Mouse (Mus musculus) limb, embryonic 13.5 days (tissue): Measurements from ENCODE around the gene Gm10401. TPM values are rescaled to one million over a fixed set of nuclear protein-coding genes. Genes with fewer than 3 reads are reported as not detected.
"Not testable (repeated sequence)": the region's sequence is repeated elsewhere in the genome, so short reads cannot be mapped to it uniquely, and the experiment has no call there.

ENCODE experiments used
- ATAC-seq: fragments of 200-750 bp; cut with Nextera tagmentation; 2 replicates; pipeline ENCODE4 v1.8.0; 2017; ENCODE audit warnings: low read depth, moderate number of reproducible peaks, moderate TSS enrichment; ENCODE audit not compliant: low FRiP score
- H3K27ac ChIP-seq: fragments of 300-500 bp; sonication (generic); 2 replicates; pipeline ENCODE4 v1.5.1; 2015; ENCODE audit warnings: inconsistent platforms, mild to moderate bottlenecking, moderate library complexity
- H3K27me3 ChIP-seq: fragments of 300-500 bp; sonication (generic); 2 replicates; pipeline ENCODE4 v1.6.1; 2015; ENCODE audit warnings: mild to moderate bottlenecking, inconsistent platforms
- H3K36me3 ChIP-seq: fragments of 300-500 bp; sonication (generic); 2 replicates; pipeline ENCODE4 v1.6.1; 2015; ENCODE audit warnings: inconsistent platforms, mild to moderate bottlenecking, moderate library complexity
- H3K4me1 ChIP-seq: fragments of 300-500 bp; sonication (generic); 2 replicates; pipeline ENCODE4 v1.6.1; 2015; ENCODE audit warnings: inconsistent platforms
- H3K4me2 ChIP-seq: fragments of 300-500 bp; sonication (generic); replicated peaks from 2 replicates; pipeline ENCODE4 v1.6.1; 2015; ENCODE audit warnings: inconsistent platforms, mild to moderate bottlenecking, moderate library complexity
- H3K4me3 ChIP-seq: fragments of 300-500 bp; sonication (generic); 2 replicates; pipeline ENCODE4 v1.5.1; 2015; ENCODE audit warnings: moderate library complexity, mild to moderate bottlenecking, inconsistent platforms
- H3K9ac ChIP-seq: fragments of 300-500 bp; sonication (generic); 2 replicates; pipeline ENCODE4 v1.6.1; 2015; ENCODE audit warnings: mild to moderate bottlenecking, inconsistent platforms
- H3K9me3 ChIP-seq: fragments of 300-500 bp; sonication (generic); 2 replicates; pipeline ENCODE4 v1.6.1; 2016; ENCODE audit warnings: inconsistent platforms
- WGBS: fragments of 180-500 bp; shearing (Covaris S2); methylation state at CpG from one replicate; pipeline ENCODE4 v1.1.7; 2015; 5-methylcytosine and 5-hydroxymethylcytosine counted together
- polyA plus RNA-seq: library from polyadenylated mRNA; unstranded; fragments of >200 nt; fragmentation: Nextera tagmentation; extraction: Ambion mirVana; gene quantifications from 2 replicates; pipeline ENCODE4 v1.2.1, GENCODE M21; 2015

The Gm10401 gene
- polyA plus RNA-seq, 1 experiment from 2014 or later, result 43.3 TPM

DNA sequence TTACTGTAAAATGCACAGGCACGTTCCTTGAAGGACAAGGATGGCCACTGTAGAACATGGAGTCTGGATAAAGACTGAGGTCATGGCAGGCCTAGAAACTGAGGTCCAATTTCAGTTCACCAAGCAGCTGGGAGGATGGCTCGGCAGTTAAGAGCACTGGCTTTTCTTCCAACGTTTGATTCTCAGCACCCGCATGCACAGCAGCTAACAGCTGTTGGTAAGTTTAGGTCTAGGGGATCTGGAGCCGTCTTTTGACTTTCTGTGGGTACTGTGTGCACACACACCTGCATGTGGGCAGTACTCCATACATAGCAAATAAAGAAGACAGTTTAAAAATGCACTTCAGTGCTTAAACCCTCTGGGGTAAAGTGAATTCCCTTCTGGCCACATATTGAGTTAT lies 16.5 kb downstream of the Gm10401 start:
- H3K4me1 ChIP-seq, result no peaks in the 10 kb centered on the region
- H3K36me3 ChIP-seq, result peaks cover 51% of the 10 kb centered on the region
- no peak overlapping the region for H3K4me3 ChIP-seq
- 82% methylated on average over 5 of the region's 5 CpGs for WGBS
- no peaks in the 10 kb centered on the region for H3K27me3 ChIP-seq
- no peak for ATAC-seq
- H3K9me3 ChIP-seq, result no peaks in the 10 kb centered on the region
- H3K9ac ChIP-seq, result no peak overlapping the region
- no peak overlapping the region for H3K27ac ChIP-seq
- H3K4me2 ChIP-seq, result no peak overlapping the region

DNA sequence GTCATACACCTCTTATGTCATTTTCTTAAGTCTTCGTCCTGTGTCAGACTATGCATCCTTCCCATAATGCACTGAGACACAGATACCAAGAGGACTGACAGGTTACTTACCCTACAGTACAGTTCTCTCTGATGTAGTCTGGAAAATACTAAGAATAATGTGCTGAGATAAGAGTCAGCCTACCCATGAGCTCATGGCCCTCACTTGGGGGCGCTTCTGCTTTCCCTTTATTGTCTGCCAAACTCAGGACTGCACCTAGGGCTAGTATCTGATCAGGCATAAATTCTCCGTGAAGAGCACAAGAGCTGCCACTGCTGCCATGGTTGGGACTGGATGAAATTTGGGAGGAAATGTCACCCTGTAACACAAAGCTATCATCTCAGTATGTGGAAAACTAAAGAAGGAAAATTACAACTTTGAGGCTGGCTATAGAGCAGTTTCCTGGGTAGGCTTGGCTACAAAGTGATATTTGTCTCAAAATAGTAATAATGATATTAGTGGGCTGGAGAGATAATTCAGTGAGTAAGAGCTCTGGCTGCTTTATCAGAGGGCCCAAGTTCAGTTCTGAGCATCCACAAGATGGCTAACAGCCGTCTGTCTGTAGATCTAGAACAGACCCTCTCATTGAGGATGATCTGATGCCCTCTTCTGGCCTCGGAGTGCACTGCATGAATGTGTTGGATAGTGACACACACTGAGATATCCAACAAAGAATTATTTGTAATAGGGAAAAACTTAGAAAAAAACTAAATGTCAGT lies 21.8 kb downstream of the Gm10401 start:
- peaks cover 20% of the 10 kb centered on the region for H3K4me1 ChIP-seq
- ATAC-seq, result no peak
- H3K4me2 ChIP-seq, result no peak overlapping the region
- H3K36me3 ChIP-seq, result peaks cover 22% of the 10 kb centered on the region
- WGBS, result 60% methylated on average over 5 of the region's 5 CpGs
- H3K9ac ChIP-seq, result no peak overlapping the region
- no peak overlapping the region for H3K27ac ChIP-seq
- H3K9me3 ChIP-seq, result no peaks in the 10 kb centered on the region
- no peak overlapping the region for H3K4me3 ChIP-seq
- no peaks in the 10 kb centered on the region for H3K27me3 ChIP-seq

DNA sequence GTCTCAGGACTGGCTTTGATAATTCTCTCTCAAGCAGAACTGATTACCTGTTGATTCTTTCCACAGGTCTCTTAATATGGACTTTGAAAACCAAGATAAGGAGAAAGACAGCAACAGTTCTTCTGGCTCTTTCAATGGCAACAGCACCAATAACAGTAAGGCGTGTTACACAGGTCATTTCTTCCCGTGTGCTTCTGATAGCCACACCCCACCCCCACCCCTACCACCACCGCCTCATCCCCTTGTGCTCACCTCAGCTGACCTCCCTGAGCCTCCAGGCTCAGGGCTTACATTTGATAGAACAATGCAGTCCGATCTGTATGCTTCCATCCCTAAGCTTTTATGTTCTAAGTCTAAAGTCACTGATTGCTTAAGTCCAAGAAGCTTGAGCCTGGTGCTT lies 23.3 kb downstream of the Gm10401 start:
- WGBS, result 71% methylated on average over 4 of the region's 4 CpGs
- Histone ChIP-seq H3K4me1 (peaks cover 23% of the 10 kb centered on the region), H3K27ac (no peak overlapping the region), H3K4me3 (no peak overlapping the region), H3K27me3 (no peaks in the 10 kb centered on the region), H3K9me3 (no peaks in the 10 kb centered on the region), H3K36me3 (peaks cover 20% of the 10 kb centered on the region), H3K4me2 (no peak overlapping the region), H3K9ac (no peak overlapping the region)
- ATAC-seq, result no peak

DNA sequence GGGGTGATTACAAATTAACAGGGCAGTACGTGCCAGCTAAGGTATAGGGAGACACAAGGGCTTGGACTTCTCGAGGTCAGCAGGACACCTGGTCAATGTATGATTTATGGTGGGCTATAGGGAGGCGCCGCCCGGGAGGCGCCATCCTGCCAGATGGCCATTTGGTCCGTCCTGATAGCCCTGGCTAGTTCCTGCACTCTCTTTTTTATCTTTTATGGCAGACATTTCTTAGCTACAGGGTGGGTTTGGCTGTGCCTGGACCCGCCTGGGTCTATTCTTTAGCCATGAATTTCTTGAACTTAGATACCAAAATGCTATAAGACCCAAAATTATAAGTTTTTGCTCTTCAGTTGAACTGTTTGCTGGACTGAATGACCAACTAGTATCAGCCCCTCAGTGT lies 24.8 kb downstream of the Gm10401 start:
- H3K27me3 ChIP-seq, H3K27ac ChIP-seq, H3K9me3 ChIP-seq, H3K4me2 ChIP-seq, H3K4me3 ChIP-seq, H3K9ac ChIP-seq, ATAC-seq: not testable (repeated sequence)
- 31% methylated on average over 8 of the region's 8 CpGs for whole genome bisulfite sequencing
- Histone ChIP-seq H3K4me1 (peaks cover 23% of the 10 kb centered on the region), H3K36me3 (peaks cover 20% of the 10 kb centered on the region)

DNA sequence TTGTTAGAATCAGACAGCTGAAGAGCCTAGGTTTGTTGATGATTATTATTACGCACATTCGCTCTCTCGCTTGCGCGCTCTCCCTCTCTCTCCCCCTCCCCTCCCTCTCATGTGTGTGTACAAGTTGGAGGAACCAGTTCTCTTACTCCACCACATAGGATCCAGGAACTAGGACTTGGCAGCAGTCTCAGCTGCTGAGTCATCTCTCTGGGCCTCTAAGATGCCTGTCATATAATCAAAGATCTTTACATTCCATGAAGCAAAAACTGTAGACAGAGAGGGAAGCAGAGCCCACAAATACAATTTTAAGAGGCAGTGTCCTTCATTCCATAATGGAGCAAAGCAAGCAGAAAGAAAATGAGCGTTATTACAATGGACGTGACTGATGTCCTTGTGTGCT lies 26.0 kb downstream of the Gm10401 start:
- Histone ChIP-seq H3K4me3 (no peak overlapping the region), H3K27ac (peak overlapping the region; percentile 48; the same call in 1 of the 2 replicates), H3K4me1 (peaks cover 23% of the 10 kb centered on the region), H3K4me2 (no peak overlapping the region), H3K9ac (no peak overlapping the region), H3K36me3 (peaks cover 20% of the 10 kb centered on the region), H3K9me3 (no peaks in the 10 kb centered on the region), H3K27me3 (no peaks in the 10 kb centered on the region)
- 87% methylated on average over 7 of the region's 7 CpGs for WGBS
- no peak for ATAC-seq

DNA sequence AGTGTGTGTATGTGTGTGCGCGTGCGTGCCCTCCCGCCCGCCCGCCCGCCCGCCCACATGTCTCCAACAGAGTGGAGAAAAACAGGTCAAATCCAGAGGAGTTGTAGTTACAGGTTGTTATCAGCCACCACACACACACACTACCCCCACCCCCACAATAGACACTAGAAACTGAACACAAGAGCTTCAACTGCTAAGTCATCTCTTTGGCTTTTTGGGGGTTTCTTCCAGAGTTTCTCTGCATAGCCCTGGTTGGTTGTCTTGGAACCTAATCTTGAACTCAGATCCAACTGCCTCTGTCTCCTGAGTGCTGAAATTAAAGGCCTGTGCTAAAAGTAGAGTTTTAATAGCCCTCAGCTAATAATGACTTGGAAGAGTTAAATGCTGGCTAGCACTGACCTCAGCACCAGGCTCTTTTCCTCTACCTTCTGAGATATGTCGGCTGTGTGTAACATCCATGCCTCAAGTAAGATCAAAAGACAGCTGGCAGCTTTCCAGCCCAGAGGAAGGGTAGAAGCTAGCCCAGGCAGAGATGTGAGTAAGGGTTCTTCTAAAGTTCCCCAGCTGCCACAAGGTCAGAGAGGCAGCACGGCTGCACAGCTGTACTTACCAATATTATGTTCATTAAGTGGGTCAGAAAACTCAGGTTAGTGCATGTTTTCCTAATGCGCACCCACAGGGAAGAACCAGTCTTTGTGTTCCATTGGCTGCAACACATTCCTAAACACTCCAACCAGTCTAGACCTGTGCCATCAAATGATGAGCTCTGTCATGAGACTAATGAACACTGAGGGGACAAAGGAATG lies 26.8 kb downstream of the Gm10401 start:
- Histone ChIP-seq H3K4me3 (no peak overlapping the region), H3K36me3 (peaks cover 19% of the 10 kb centered on the region), H3K9ac (no peak overlapping the region), H3K4me1 (peaks cover 23% of the 10 kb centered on the region), H3K4me2 (no peak overlapping the region), H3K27me3 (no peaks in the 10 kb centered on the region), H3K9me3 (no peaks in the 10 kb centered on the region), H3K27ac (peak overlapping the region; percentile 58; the same call in 1 of the 2 replicates)
- WGBS, result 84% methylated on average over 11 of the region's 11 CpGs
- no peak for ATAC-seq

DNA sequence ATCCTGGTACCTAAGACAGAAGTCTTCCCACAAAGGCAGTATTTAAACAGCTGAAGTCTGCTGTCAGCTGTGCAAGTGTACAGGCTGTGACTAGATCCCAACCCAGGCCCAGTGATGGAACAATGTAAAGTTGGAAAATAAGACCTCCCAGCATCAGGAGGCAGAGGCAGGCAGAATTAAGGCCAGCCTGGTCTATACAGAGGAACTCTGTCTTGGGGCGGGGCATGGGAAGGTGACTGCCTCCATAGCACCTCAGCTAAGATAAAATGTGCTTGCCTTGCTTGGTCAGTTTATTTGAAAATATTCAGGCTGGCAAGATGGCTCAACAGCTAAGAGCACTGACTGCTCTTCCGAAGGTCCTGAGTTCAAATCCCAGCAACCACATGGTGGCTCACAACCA lies 27.6 kb downstream of the Gm10401 start:
- Histone ChIP-seq H3K27me3 (no peaks in the 10 kb centered on the region), H3K4me2 (no peak overlapping the region), H3K9ac (no peak overlapping the region), H3K4me1 (peaks cover 23% of the 10 kb centered on the region), H3K36me3 (peaks cover 11% of the 10 kb centered on the region), H3K9me3 (no peaks in the 10 kb centered on the region), H3K4me3 (no peak overlapping the region), H3K27ac (peak overlapping the region; percentile 22; the same call in 1 of the 2 replicates)
- WGBS, result 93% methylated on average over 2 of the region's 2 CpGs
- ATAC-seq, result no peak

DNA sequence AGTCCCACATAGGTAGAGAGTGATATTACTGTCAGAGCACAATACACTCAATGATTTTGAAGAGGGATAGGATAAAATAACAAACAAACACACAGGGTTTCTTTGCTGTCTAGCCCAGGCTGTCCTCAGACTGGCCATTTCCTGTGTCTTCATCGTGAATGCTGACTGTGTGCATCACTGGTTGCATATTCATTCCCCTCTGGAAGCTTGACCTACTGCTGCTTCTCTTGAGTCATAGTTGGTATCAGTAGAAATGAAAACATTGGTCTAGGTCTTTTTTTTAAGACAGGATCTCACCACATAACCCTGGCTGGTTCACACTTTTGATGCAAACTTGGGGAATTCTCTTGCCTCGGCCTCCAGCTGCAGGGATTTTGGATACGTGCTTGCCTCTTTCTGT lies 28.5 kb downstream of the Gm10401 start:
- H3K27ac ChIP-seq, result no peak overlapping the region
- no peak for ATAC-seq
- H3K4me1 ChIP-seq, result peaks cover 23% of the 10 kb centered on the region
- H3K4me3 ChIP-seq, result no peak overlapping the region
- no peak overlapping the region for H3K4me2 ChIP-seq
- H3K36me3 ChIP-seq, result peaks cover 6% of the 10 kb centered on the region; the same call in 1 of the 2 replicates
- no peak overlapping the region for H3K9ac ChIP-seq
- 89% methylated on average over 3 of the region's 3 CpGs for WGBS
- H3K27me3 ChIP-seq, result no peaks in the 10 kb centered on the region
- no peaks in the 10 kb centered on the region for H3K9me3 ChIP-seq

DNA sequence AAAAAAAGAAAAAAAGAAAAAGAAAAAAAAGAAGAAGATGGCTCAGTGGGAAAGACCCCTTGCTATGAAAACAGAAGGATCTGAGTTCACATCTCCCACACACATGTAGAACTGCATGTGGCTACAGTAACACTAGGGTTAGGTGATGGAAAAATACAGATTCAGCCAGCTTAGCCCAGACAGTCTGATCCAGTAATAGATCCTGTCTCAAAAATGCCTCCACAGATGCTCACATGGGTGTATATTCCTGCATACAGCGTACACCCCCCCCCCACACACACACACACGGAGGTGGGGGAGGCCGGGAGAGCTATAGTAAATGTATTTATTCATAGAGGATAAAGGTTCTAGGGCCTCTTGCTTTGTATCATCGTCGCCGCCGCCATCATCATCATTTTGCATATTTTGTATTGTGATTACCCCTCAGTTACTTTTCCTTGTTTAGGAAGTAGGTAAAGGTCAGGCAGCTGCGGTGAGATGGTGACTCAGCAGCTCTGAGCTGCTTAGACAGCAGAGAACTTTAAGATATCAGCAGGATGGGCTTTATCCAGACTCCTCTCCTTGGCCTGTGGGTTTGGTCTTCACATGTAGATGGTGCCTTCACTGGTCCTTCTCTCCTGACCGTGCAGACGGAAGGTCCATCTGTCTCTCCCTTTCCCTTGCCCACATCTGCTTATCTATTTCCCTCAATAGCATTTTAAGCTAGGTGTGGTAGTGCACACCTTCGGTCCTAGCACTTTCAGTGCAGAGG lies 29.2 kb downstream of the Gm10401 start:
- Histone ChIP-seq H3K27ac (no peak overlapping the region), H3K27me3 (no peaks in the 10 kb centered on the region), H3K4me3 (no peak overlapping the region), H3K4me2 (no peak overlapping the region), H3K9me3 (no peaks in the 10 kb centered on the region), H3K4me1 (peaks cover 23% of the 10 kb centered on the region), H3K9ac (no peak overlapping the region), H3K36me3 (peaks cover 11% of the 10 kb centered on the region)
- ATAC-seq, result no peak
- 90% methylated on average over 11 of the region's 11 CpGs for WGBS

DNA sequence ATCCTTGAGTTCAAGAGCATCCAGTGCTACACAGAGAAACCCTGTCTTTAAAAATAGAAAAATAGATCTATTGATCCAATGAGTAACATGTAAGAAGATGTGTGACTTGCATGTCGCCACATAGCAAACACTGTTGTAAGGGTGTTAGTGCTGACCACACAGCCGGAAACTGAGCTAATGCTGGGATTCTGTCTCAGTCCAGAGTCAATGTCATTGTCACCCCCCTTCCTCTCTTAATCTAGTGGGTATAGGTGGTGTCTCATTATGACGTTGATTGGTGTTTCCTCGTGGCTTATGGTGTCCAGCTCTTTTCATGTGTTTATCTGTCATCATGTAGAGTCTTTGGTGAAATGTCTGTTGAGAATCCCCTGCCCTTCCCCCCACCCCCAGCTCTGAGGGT lies 31.9 kb downstream of the Gm10401 start:
- Histone ChIP-seq H3K9me3 (no peaks in the 10 kb centered on the region), H3K4me2 (no peak overlapping the region), H3K4me3 (no peak overlapping the region), H3K27me3 (no peaks in the 10 kb centered on the region), H3K27ac (no peak overlapping the region), H3K9ac (no peak overlapping the region), H3K4me1 (peaks cover 2% of the 10 kb centered on the region), H3K36me3 (peaks cover 30% of the 10 kb centered on the region)
- WGBS, result 83% methylated on average over 4 of the region's 4 CpGs
- ATAC-seq, result no peak

DNA sequence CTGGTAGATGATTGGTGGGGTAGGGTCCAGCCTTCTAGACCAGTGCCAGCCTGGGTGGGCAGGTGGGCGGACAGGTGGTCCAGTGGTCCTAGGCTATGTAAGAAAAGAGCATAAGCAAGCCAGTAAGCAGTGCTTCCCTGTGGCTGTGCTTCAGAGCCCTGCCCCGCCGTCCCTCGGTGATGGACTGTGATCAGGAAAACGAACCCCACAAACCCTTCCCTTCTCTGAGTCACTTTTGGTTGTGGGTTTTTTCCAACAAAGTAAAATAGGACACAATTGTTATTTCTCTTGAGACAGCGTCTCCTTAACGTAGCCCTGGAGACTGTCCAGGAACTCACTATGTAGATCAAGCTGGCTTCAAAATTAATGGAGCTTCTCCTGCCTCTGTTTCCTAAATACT lies 34.7 kb downstream of the Gm10401 start:
- 96% methylated on average over 7 of the region's 7 CpGs for WGBS

DNA sequence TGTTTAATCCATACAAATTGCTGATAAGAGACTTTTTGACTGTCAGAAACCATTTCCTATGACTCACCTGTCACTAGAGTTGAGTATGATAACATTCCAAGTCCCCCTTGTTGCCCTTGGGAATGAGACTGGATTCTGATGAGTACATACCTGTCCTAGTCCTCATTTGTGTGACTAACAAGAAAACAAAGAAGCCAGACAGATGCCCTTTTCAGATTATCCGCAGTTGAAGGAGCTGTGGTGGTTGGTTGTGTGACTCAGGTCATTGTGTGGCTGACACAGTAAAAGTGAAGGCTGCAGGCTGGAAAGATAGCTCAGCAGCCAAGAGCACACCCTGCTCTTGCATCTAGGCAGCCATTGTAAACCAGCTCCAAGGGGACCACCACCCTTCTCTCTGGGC lies 35.5 kb downstream of the Gm10401 start:
- H3K4me3 ChIP-seq, result no peak overlapping the region
- no peak overlapping the region for H3K4me2 ChIP-seq
- no peaks in the 10 kb centered on the region for H3K4me1 ChIP-seq
- no peaks in the 10 kb centered on the region for H3K9me3 ChIP-seq
- H3K27ac ChIP-seq, result no peak overlapping the region
- 100% methylated on average over 1 of the region's 1 CpGs for WGBS
- H3K36me3 ChIP-seq, result peaks cover 33% of the 10 kb centered on the region
- H3K9ac ChIP-seq, result no peak overlapping the region
- H3K27me3 ChIP-seq, result no peaks in the 10 kb centered on the region
- ATAC-seq, result no peak

More for the DNA sequence above, 34.7 kb downstream of the Gm10401 start:
- H3K9me3 ChIP-seq, result no peaks in the 10 kb centered on the region
- no peak overlapping the region for H3K9ac ChIP-seq
- peaks cover 33% of the 10 kb centered on the region for H3K36me3 ChIP-seq
- H3K4me2 ChIP-seq, result no peak overlapping the region
- no peaks in the 10 kb centered on the region for H3K27me3 ChIP-seq
- ATAC-seq, result no peak
- no peak overlapping the region for H3K27ac ChIP-seq
- no peak overlapping the region for H3K4me3 ChIP-seq
- no peaks in the 10 kb centered on the region for H3K4me1 ChIP-seq
